Mouse (Mus musculus) lung, postnatal 0 days (tissue): ENCODE data around the gene Bspry.

Experiments used
- CTCF ChIP-seq: IDR thresholded peaks from 2 replicates; pipeline ENCODE4 v1.5.1; 2016; ENCODE audit warnings: antibody characterized with exemption, mild to moderate bottlenecking
- EP300 ChIP-seq: IDR thresholded peaks from 2 replicates; pipeline ENCODE4 v1.6.1; 2016; ENCODE audit warnings: antibody characterized with exemption, mild to moderate bottlenecking, control low read depth

DNA sequence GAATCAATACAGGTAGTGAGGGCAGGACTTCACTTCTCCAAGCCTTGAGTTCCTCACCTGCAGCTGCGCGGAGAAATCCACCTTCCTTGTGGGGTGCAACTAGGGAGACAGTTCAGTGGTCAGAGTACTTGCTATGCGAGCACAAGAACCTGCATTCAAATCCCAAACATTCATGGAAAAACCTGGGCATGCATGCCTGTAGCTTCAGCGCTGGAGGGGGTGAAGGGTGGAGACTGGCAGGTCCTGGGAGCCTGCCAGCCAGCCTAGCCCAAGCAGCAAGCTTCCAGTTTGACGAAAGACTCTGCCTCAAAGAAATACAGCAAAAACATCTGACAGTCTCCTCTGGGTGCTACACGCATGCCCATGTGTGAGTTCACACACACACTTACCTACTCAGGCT is 44.8 kb upstream of the Bspry start, which contains the start of gene Rnf183:
- no peak for TF ChIP-seq CTCF
- no peak for TF ChIP-seq EP300
